ENCODE assay signal across 23 mouse cellular contexts in the genomic region with DNA sequence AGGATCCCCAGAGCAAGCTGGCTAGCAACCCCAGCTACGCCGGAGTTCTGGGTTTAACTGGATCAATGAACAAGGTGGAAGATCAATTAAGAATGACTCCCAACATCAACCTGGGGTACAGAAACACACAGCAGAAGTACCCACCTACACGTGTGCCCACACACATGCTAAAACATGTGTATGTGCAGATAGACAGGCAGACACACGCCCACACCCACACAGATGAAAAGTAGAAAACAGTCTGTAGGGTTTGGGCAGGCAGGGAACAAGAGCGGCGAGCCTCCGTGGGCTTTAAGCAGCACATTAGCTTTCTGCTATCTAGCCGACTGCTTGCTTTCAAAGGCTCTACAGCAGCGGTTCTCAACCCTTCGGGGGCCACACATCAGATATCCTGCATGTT. TPM values are rescaled to one million over a fixed set of nuclear protein-coding genes. Genes with fewer than 3 reads are reported as not detected.
A peak's percentile ranks its signal among the peaks of the same experiment; 100 is the strongest.
DNase-seq lines count a peak whose midpoint lies in the region; ATAC-seq and TF ChIP-seq lines count a peak whose summit lies in the region.
"Had no signal": no experiment of that assay in that cellular context is flagged by ENCODE, and none has a peak within 500 bp of the region (broad histone marks: within the 10 kb centered on the region; RNA-seq: fewer than 3 reads in every experiment).

No protein-coding gene starts in this region.

- no peak for TF ChIP-seq RAD21 in MEL (IDR thresholded peaks at IDR 0.05; ENCODE audit: low read depth, low read length)

- ATAC-seq in liver, embryonic 11.5 days (replicated peaks; ENCODE audit: low FRiP score): no peak
- ATAC-seq in liver, postnatal 0 days: 0 out of 2 replicates have a peak, but pooled peaks have one; percentile 20
- ATAC-seq in inflammation-experienced regulatory T-cells, adult 6 months: no peak
- no peak for ATAC-seq in erythroblast, adult 5-6 weeks (replicated peaks; ENCODE audit: low FRiP score, poor library complexity, severe bottlenecking)
- ATAC-seq: forebrain, embryonic 14.5 days; hindbrain, postnatal 0 days had no signal

- H3K27ac ChIP-seq in liver, embryonic 11.5 days (ENCODE audit: low read depth, low read length): 0 out of 2 replicates have a peak overlapping the region, but pooled peaks have one; percentile 2
- peak overlapping the region; percentile 65 for H3K27ac ChIP-seq in MEL (ENCODE audit: control insufficient read depth, low read depth, low read length)
- H3K27ac ChIP-seq in layer of hippocampus, adult 2 months: peak overlapping the region; percentile 52
- H3K27ac ChIP-seq in liver, postnatal 0 days (ENCODE audit: low read depth): peak overlapping the region; percentile 29; the same call in 1 of the 2 replicates
- H3K27ac ChIP-seq: embryonic facial prominence, embryonic 10.5 days; gastrocnemius, adult 2 months; heart, embryonic 13.5 days; hindbrain, postnatal 0 days; neural tube, embryonic 15.5 days had no signal

- TF ChIP-seq CTCF in MEL (IDR thresholded peaks at IDR 0.05 in 2 of 3, conservative IDR thresholded peaks at IDR 0.05 in 1 of 3; ENCODE audit: control insufficient read depth in 1 of 3, insufficient read depth in 1 of 3, low read depth in 2 of 3, low read length in 3 of 3, poor library complexity in 1 of 3, severe bottlenecking in 1 of 3): no peak
- TF ChIP-seq CTCF in layer of hippocampus, adult 2 months (conservative IDR thresholded peaks at IDR 0.05): no peak
- TF ChIP-seq CTCF in liver, postnatal 0 days (IDR thresholded peaks at IDR 0.05; ENCODE audit: low read depth): no peak

- H3K9ac ChIP-seq in liver, embryonic 11.5 days (ENCODE audit: low read depth, low read length): no peak overlapping the region
- H3K9ac ChIP-seq in MEL (ENCODE audit: control insufficient read depth, low read depth, low read length, poor library complexity, severe bottlenecking): peak overlapping the region; percentile 28
- H3K9ac ChIP-seq in liver, postnatal 0 days (replicated peaks): no peak overlapping the region; the same call in 1 of the 2 replicates
- H3K9ac ChIP-seq: heart, embryonic 13.5 days; neural tube, embryonic 15.5 days had no signal

- H3K9me3 ChIP-seq in liver, embryonic 11.5 days (ENCODE audit: control insufficient read depth, low read length): no peaks in the 10 kb centered on the region
- no peaks in the 10 kb centered on the region for H3K9me3 ChIP-seq in MEL (replicated peaks; ENCODE audit: insufficient read depth, low read length)
- H3K9me3 ChIP-seq in liver, postnatal 0 days (ENCODE audit: low read length): no peaks in the 10 kb centered on the region
- H3K9me3 ChIP-seq: embryonic facial prominence, embryonic 10.5 days; heart, embryonic 13.5 days; neural tube, embryonic 15.5 days had no signal

- no peaks in the 10 kb centered on the region for H3K36me3 ChIP-seq in liver, embryonic 11.5 days (ENCODE audit: control insufficient read depth, insufficient read depth, low read length)
- H3K36me3 ChIP-seq in MEL (ENCODE audit: control insufficient read depth in 1 of 2, insufficient read depth in 2 of 2, low read length in 2 of 2): peaks cover 0 to 21% of the 10 kb centered on the region in 2 experiments; a peak in 2 of 4 replicates
- no peaks in the 10 kb centered on the region for H3K36me3 ChIP-seq in liver, postnatal 0 days (replicated peaks; ENCODE audit: insufficient read depth, low read length)
- H3K36me3 ChIP-seq: embryonic facial prominence, embryonic 10.5 days; heart, embryonic 13.5 days; neural tube, embryonic 15.5 days had no signal

- H3K79me2 ChIP-seq in MEL (ENCODE audit: control insufficient read depth, insufficient read depth, low read length, poor library complexity): no peaks in the 10 kb centered on the region

- no peak overlapping the region for H3K4me3 ChIP-seq in liver, embryonic 11.5 days (ENCODE audit: low read depth, low read length)
- H3K4me3 ChIP-seq in MEL (ENCODE audit: control insufficient read depth in 1 of 2, insufficient read depth in 1 of 2, low read depth in 2 of 2, low read length in 2 of 2): no peak overlapping the region
- no peak overlapping the region for H3K4me3 ChIP-seq in layer of hippocampus, adult 2 months
- H3K4me3 ChIP-seq in liver, postnatal 0 days (ENCODE audit: low read depth, low read length): no peak overlapping the region
- H3K4me3 ChIP-seq: embryonic facial prominence, embryonic 10.5 days; erythroblast, embryonic 14.5 days; gastrocnemius, adult 2 months; heart, embryonic 13.5 days; myocyte; neural tube, embryonic 15.5 days had no signal

- TF ChIP-seq EP300 in MEL (IDR thresholded peaks at IDR 0.05; ENCODE audit: low read depth in 1 of 2, low read length in 2 of 2): peak in 1 of 2 experiments; percentile 18; a peak in 1 of 4 replicates
- TF ChIP-seq EP300 in liver, postnatal 0 days (IDR thresholded peaks at IDR 0.05; ENCODE audit: low read depth): no peak

- no peak for DNase-seq in liver, embryonic 11.5 days (ENCODE audit: low spot score)
- no peak for DNase-seq in liver
- peak; percentile 54 for DNase-seq in MEL (ENCODE audit: low read depth, low spot score)
- peak; percentile 26 to 34 for DNase-seq in layer of hippocampus, adult 2 months (ENCODE audit: low spot score in 2 of 2)
- no peak for DNase-seq in liver, postnatal 0 days
- no peak for DNase-seq in adrenal gland, adult 8-10 months
- DNase-seq: cerebellum, adult 18-20 months; gastrocnemius, adult 2 months; heart, postnatal 36 days; kidney, adult 2 months; kidney, postnatal 14 days; left cerebral cortex, postnatal 4 days; midbrain, embryonic 14.5 days had no signal

- H3K4me1 ChIP-seq in liver, embryonic 11.5 days (replicated peaks; ENCODE audit: control insufficient read depth, insufficient read depth, low read length): peaks cover 13% of the 10 kb centered on the region
- H3K4me1 ChIP-seq in MEL (ENCODE audit: control insufficient read depth in 1 of 2, insufficient read depth in 2 of 2, low read length in 2 of 2): peaks cover 10 to 33% of the 10 kb centered on the region in 2 experiments
- H3K4me1 ChIP-seq in liver, postnatal 0 days (ENCODE audit: insufficient read depth): peaks cover 7% of the 10 kb centered on the region; the same call in 1 of the 2 replicates

- H3K4me2 ChIP-seq in liver, embryonic 11.5 days: peak overlapping the region; percentile 25; the same call in 1 of the 2 replicates
- no peak overlapping the region for H3K4me2 ChIP-seq in liver, postnatal 0 days (ENCODE audit: low read depth, low read length)
- H3K4me2 ChIP-seq: heart, embryonic 13.5 days; neural tube, embryonic 15.5 days had no signal

- 41% methylated on average over 10 of the region's 10 CpGs for WGBS in liver, embryonic 11.5 days
- 34% methylated on average over 10 of the region's 10 CpGs for WGBS in liver, postnatal 0 days (ENCODE audit: insufficient replicate concordance)

- no peak for TF ChIP-seq POLR2A in MEL (IDR thresholded peaks at IDR 0.05; ENCODE audit: control insufficient read depth in 1 of 2, insufficient read depth in 1 of 2, low read depth in 1 of 2, low read length in 2 of 2, poor library complexity in 1 of 2)

- peaks cover 11% of the 10 kb centered on the region for H3K27me3 ChIP-seq in liver, embryonic 11.5 days (replicated peaks; ENCODE audit: control insufficient read depth, insufficient read depth, low read length)
- H3K27me3 ChIP-seq in MEL (ENCODE audit: control insufficient read depth in 1 of 2, insufficient read depth in 2 of 2, low read length in 2 of 2): no peaks in the 10 kb centered on the region
- peaks cover 5% of the 10 kb centered on the region; the same call in 1 of the 2 replicates for H3K27me3 ChIP-seq in liver, postnatal 0 days (ENCODE audit: insufficient read depth, low read length)

TF ChIP-seq in MEL, 35 proteins besides CTCF, POLR2A, EP300 and RAD21 (continues in another document):
- peak; percentile 62; the same call in 1 of the 2 replicates for TF ChIP-seq MXI1 (IDR thresholded peaks at IDR 0.05; ENCODE audit: low read depth, low read length)

RNA-seq across cellular contexts. Expression of a gene that starts 13.4 kb away (rescaled TPM):
- polyA plus RNA-seq in liver, embryonic 11.5 days (2014; fragmentation: Nextera tagmentation; extraction: Ambion mirVana): 10.5 and 13.7 TPM in 2 replicates
- total RNA-seq in MEL (2012; rRNA removed): 42.2 and 60.3 TPM in 2 replicates
- polyA plus RNA-seq in MEL (2012; ENCODE audit: insufficient read depth in 1 of 2, insufficient read length in 2 of 2, low read depth in 1 of 2, low replicate concordance in 2 of 2, missing spikeins in 1 of 2): 10 to 100 TPM in 1 of 2 experiments, not detected in 1; 51.4 TPM
- 1 to 10 TPM; 1.3 TPM for total RNA-seq in layer of hippocampus, adult 2 months (2021)
- 29.5 and 31.5 TPM in 2 replicates for polyA plus RNA-seq in liver, postnatal 0 days (2015; fragmentation: Nextera tagmentation; extraction: Ambion mirVana)
- 10 to 100 TPM in 1 of 3 experiments, 1 to 10 TPM in 2; 6.8 to 12.6 (median 8.2) TPM for polyA plus RNA-seq in inflammation-experienced regulatory T-cells, adult 6 months (2017; shearing (Covaris generic))
- 31.3 and 37.1 TPM in 2 replicates for total RNA-seq in erythroblast, adult 5-6 weeks (2015; ENCODE audit: low replicate concordance)
- 12.3 and 20.9 TPM in 2 replicates for total RNA-seq in erythroblast, adult 5-6 weeks (2017; ENCODE audit: low replicate concordance)
- 100 to 1,000 TPM; 107 to 119 (median 115) TPM for total RNA-seq in adrenal gland, adult 8-10 months (2022)
- total RNA-seq: gastrocnemius, adult 2 months had no signal

RNA-seq across cellular contexts. Expression of a gene that starts 28.1 kb away (rescaled TPM):
- 1.2 and 1.6 TPM in 2 replicates for polyA plus RNA-seq in liver, embryonic 11.5 days (2014; fragmentation: Nextera tagmentation; extraction: Ambion mirVana)
- 17.0 and 17.5 TPM in 2 replicates for total RNA-seq in MEL (2012; rRNA removed)
- polyA plus RNA-seq in MEL (2012; ENCODE audit: insufficient read depth in 1 of 2, insufficient read length in 2 of 2, low read depth in 1 of 2, low replicate concordance in 2 of 2, missing spikeins in 1 of 2): 10 to 100 TPM in 1 of 2 experiments, not detected in 1; 16.1 TPM
- 1 to 10 TPM; 5.6 to 7.0 TPM for total RNA-seq in layer of hippocampus, adult 2 months (2021)
- 1.3 and 1.6 TPM in 2 replicates for polyA plus RNA-seq in liver, postnatal 0 days (2015; fragmentation: Nextera tagmentation; extraction: Ambion mirVana)
- 10 to 100 TPM; 55.3 to 67.0 (median 65.0) TPM for polyA plus RNA-seq in inflammation-experienced regulatory T-cells, adult 6 months (2017; shearing (Covaris generic))
- 3.6 and 4.0 TPM in 2 replicates for total RNA-seq in erythroblast, adult 5-6 weeks (2015; ENCODE audit: low replicate concordance)
- total RNA-seq in erythroblast, adult 5-6 weeks (2017; ENCODE audit: low replicate concordance): 4.5 and 4.9 TPM in 2 replicates
- 1 to 10 TPM; 5.1 to 7.2 (median 5.8) TPM for total RNA-seq in adrenal gland, adult 8-10 months (2022)

RNA-seq across cellular contexts. Expression of a gene that starts 31.8 kb away (rescaled TPM):
- 56.6 and 62.1 TPM in 2 replicates for polyA plus RNA-seq in liver, embryonic 11.5 days (2014; fragmentation: Nextera tagmentation; extraction: Ambion mirVana)
- 79.9 and 94.7 TPM in 2 replicates for total RNA-seq in MEL (2012; rRNA removed)
- 100 to 1,000 TPM; 106 to 128 TPM for polyA plus RNA-seq in MEL (2012; ENCODE audit: insufficient read depth in 1 of 2, insufficient read length in 2 of 2, low read depth in 1 of 2, low replicate concordance in 2 of 2, missing spikeins in 1 of 2)
- 1 to 10 TPM; 5.3 to 5.6 TPM for total RNA-seq in layer of hippocampus, adult 2 months (2021)
- 16.2 and 20.3 TPM in 2 replicates for polyA plus RNA-seq in liver, postnatal 0 days (2015; fragmentation: Nextera tagmentation; extraction: Ambion mirVana)
- 100 to 1,000 TPM; 292 to 493 (median 317) TPM for polyA plus RNA-seq in inflammation-experienced regulatory T-cells, adult 6 months (2017; shearing (Covaris generic))
- total RNA-seq in erythroblast, adult 5-6 weeks (2015; ENCODE audit: low replicate concordance): 30.4 and 56.8 TPM in 2 replicates
- total RNA-seq in erythroblast, adult 5-6 weeks (2017; ENCODE audit: low replicate concordance): 32.1 and 37.9 TPM in 2 replicates
- total RNA-seq in adrenal gland, adult 8-10 months (2022): 1 to 10 TPM; 2.5 to 7.0 (median 3.8) TPM
- polyA plus RNA-seq: C2C12, myocyte had no signal

Comparison
In these comparisons a context has a peak if more than half of its experiments do, and no peak if none do; other contexts are left out.
1. DNase-seq: peak in MEL (single experiment) and layer of hippocampus, adult 2 months (2 of 2); none in liver, embryonic 11.5 days (single experiment), liver (single experiment), liver, postnatal 0 days (single experiment) and adrenal gland, adult 8-10 months (single experiment).
2. H3K27ac ChIP-seq: peak in every context shown above with its lines; median percentile 65 in MEL; 52 in layer of hippocampus, adult 2 months; 29 in liver, postnatal 0 days; 2 in liver, embryonic 11.5 days.
3. RNA of a gene that starts 13.4 kb away (total RNA-seq): 107 to 119 TPM in adrenal gland, adult 8-10 months, 42.2 to 60.3 TPM in MEL and 12.3 to 37.1 TPM in erythroblast, adult 5-6 weeks; 1.3 TPM in layer of hippocampus, adult 2 months; every median in the first group is over 4 times any median in the second.